In the genomic region with DNA sequence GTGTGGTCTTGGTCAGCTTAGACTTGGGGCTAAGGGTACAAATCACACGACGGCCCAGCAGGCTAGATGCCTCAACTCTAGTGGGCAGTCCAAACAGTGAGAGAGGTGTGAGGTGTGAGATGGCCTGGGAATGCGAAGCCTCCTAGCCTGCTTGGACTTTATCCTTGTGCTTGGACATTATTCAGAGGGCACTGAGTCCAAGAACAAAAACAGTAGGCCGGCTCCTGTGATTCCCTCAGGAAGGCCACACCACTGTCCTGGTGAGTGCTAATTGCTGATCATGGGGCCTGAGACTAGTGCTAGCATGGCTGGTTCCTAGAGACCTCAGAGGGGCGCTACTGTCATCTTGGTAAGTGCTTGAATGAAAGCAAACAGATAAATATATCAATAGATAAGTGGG, we compare ENCODE assay signal across 28 mouse cellular contexts. TPM values are rescaled to one million over a fixed set of nuclear protein-coding genes. Genes with fewer than 3 reads are reported as not detected.
A peak's percentile ranks its signal among the peaks of the same experiment; 100 is the strongest.
DNase-seq lines count a peak whose midpoint lies in the region; ATAC-seq and TF ChIP-seq lines count a peak whose summit lies in the region.
"Had no signal": no experiment of that assay in that cellular context is flagged by ENCODE, and none has a peak within 500 bp of the region (broad histone marks: within the 10 kb centered on the region; RNA-seq: fewer than 3 reads in every experiment).

No protein-coding gene starts in this region.

- peaks cover 14% of the 10 kb centered on the region for H3K4me1 ChIP-seq in kidney, embryonic 14.5 days (ENCODE audit: control insufficient read depth, insufficient read depth, low read length)
- peaks cover 5% of the 10 kb centered on the region; the same call in 1 of the 2 replicates for H3K4me1 ChIP-seq in stomach, postnatal 0 days (replicated peaks; ENCODE audit: control insufficient read depth, insufficient read depth)
- no peaks in the 10 kb centered on the region for H3K4me1 ChIP-seq in forebrain, postnatal 0 days (ENCODE audit: insufficient read depth)
- H3K4me1 ChIP-seq: forebrain, embryonic 15.5 days; megakaryocyte, embryonic 14.5 days had no signal

- 74% methylated on average over 5 of the region's 5 CpGs for WGBS in kidney, embryonic 14.5 days
- 62% methylated on average over 5 of the region's 5 CpGs for WGBS in stomach, postnatal 0 days
- WGBS in forebrain, postnatal 0 days, result 90% methylated on average over 5 of the region's 5 CpGs

- no peaks in the 10 kb centered on the region for H3K36me3 ChIP-seq in kidney, embryonic 14.5 days (ENCODE audit: control insufficient read depth, insufficient read depth, low read length)
- H3K36me3 ChIP-seq in stomach, postnatal 0 days (ENCODE audit: control insufficient read depth, insufficient read depth, low read length), result no peaks in the 10 kb centered on the region
- H3K36me3 ChIP-seq in forebrain, postnatal 0 days (ENCODE audit: insufficient read depth), result no peaks in the 10 kb centered on the region
- H3K36me3 ChIP-seq: embryonic facial prominence, embryonic 10.5 days; forebrain, embryonic 15.5 days; heart, embryonic 13.5 days; hindbrain, embryonic 12.5 days; limb, embryonic 12.5 days had no signal

- TF ChIP-seq EP300 in stomach, postnatal 0 days (optimal IDR thresholded peaks at IDR 0.05), result no peak

- no peak overlapping the region for H3K27ac ChIP-seq in kidney, embryonic 14.5 days (ENCODE audit: low read depth, low read length)
- H3K27ac ChIP-seq in stomach, postnatal 0 days (replicated peaks), result peak overlapping the region; percentile 30; the same call in 1 of the 2 replicates
- H3K27ac ChIP-seq in forebrain, postnatal 0 days (ENCODE audit: low read depth, low read length), result no peak overlapping the region
- H3K27ac ChIP-seq: embryonic facial prominence, embryonic 10.5 days; forebrain, embryonic 15.5 days; heart, adult 2 months; heart, embryonic 13.5 days; hindbrain, embryonic 12.5 days; limb, embryonic 12.5 days had no signal

- DNase-seq in kidney, adult 11 months, result peak; percentile 89
- DNase-seq in kidney, adult 8-10 months, result peak; percentile 87 to 91
- DNase-seq in kidney, postnatal 14 days, result peak; percentile 78
- no peak for DNase-seq in stomach, postnatal 0 days (ENCODE audit: low spot score)
- DNase-seq in forebrain, postnatal 0 days, result no peak
- DNase-seq in adrenal gland, postnatal 36 days, result no peak
- DNase-seq: adrenal gland, postnatal 25 days; cerebellum, adult 11 months; cerebellum, postnatal 10 days; gastrocnemius, postnatal 14 days; heart, adult 2 months; lung, adult 18-20 months; lung, postnatal 14 days; thymus, postnatal 14 days had no signal

- H3K9ac ChIP-seq in kidney, embryonic 14.5 days (ENCODE audit: low read depth, low read length), result no peak overlapping the region
- H3K9ac ChIP-seq in stomach, postnatal 0 days (ENCODE audit: low read length), result no peak overlapping the region
- no peak overlapping the region for H3K9ac ChIP-seq in forebrain, postnatal 0 days
- H3K9ac ChIP-seq: forebrain, embryonic 15.5 days; heart, embryonic 13.5 days; hindbrain, embryonic 12.5 days; limb, embryonic 12.5 days had no signal

- H3K4me3 ChIP-seq in kidney, embryonic 14.5 days (ENCODE audit: low read length), result no peak overlapping the region
- H3K4me3 ChIP-seq in stomach, postnatal 0 days (ENCODE audit: low read depth, low read length), result no peak overlapping the region
- no peak overlapping the region for H3K4me3 ChIP-seq in forebrain, postnatal 0 days (ENCODE audit: low read depth, low read length)
- H3K4me3 ChIP-seq: embryonic facial prominence, embryonic 10.5 days; forebrain, embryonic 15.5 days; heart, adult 2 months; heart, embryonic 13.5 days; hindbrain, embryonic 12.5 days; limb, embryonic 12.5 days; megakaryocyte, embryonic 14.5 days; myocyte had no signal

- no peak for ATAC-seq in kidney, embryonic 14.5 days (ENCODE audit: low FRiP score, low TSS enrichment)
- ATAC-seq in stomach, postnatal 0 days (ENCODE audit: low FRiP score, low TSS enrichment), result 0 out of 2 replicates have a peak, but pooled peaks have one; percentile 7
- no peak for ATAC-seq in granulocyte monocyte progenitor cell, adult 5-6 weeks (replicated peaks; ENCODE audit: poor library complexity, severe bottlenecking)
- no peak for ATAC-seq in forebrain, postnatal 0 days
- ATAC-seq: forebrain, embryonic 15.5 days; midbrain, embryonic 16.5 days had no signal

- no peaks in the 10 kb centered on the region for H3K9me3 ChIP-seq in kidney, embryonic 14.5 days (ENCODE audit: control insufficient read depth, low read length)
- H3K9me3 ChIP-seq in stomach, postnatal 0 days (ENCODE audit: control insufficient read depth, low read length), result no peaks in the 10 kb centered on the region
- no peaks in the 10 kb centered on the region for H3K9me3 ChIP-seq in forebrain, postnatal 0 days (ENCODE audit: low read length)
- H3K9me3 ChIP-seq: embryonic facial prominence, embryonic 10.5 days; forebrain, embryonic 15.5 days; heart, embryonic 13.5 days; hindbrain, embryonic 12.5 days; limb, embryonic 12.5 days; megakaryocyte, embryonic 14.5 days had no signal

- TF ChIP-seq CTCF in stomach, postnatal 0 days (IDR thresholded peaks at IDR 0.05; ENCODE audit: low read depth), result 0 out of 2 replicates have a peak, but pooled peaks have one; percentile 9
- no peak for TF ChIP-seq CTCF in forebrain, postnatal 0 days (IDR thresholded peaks at IDR 0.05; ENCODE audit: low read depth)

- no peak overlapping the region for H3K4me2 ChIP-seq in kidney, embryonic 14.5 days (replicated peaks; ENCODE audit: low read depth, low read length)
- H3K4me2 ChIP-seq in stomach, postnatal 0 days (replicated peaks; ENCODE audit: low read depth), result no peak overlapping the region
- no peak overlapping the region for H3K4me2 ChIP-seq in forebrain, postnatal 0 days (ENCODE audit: low read depth)
- H3K4me2 ChIP-seq: forebrain, embryonic 15.5 days; heart, embryonic 13.5 days; hindbrain, embryonic 12.5 days; limb, embryonic 12.5 days; liver, embryonic 11.5 days had no signal

- no peaks in the 10 kb centered on the region for H3K27me3 ChIP-seq in kidney, embryonic 14.5 days (ENCODE audit: control insufficient read depth, insufficient read depth, low read length)
- H3K27me3 ChIP-seq in stomach, postnatal 0 days (ENCODE audit: control insufficient read depth, insufficient read depth, low read length), result no peaks in the 10 kb centered on the region
- H3K27me3 ChIP-seq in forebrain, postnatal 0 days (ENCODE audit: insufficient read depth, low read length), result no peaks in the 10 kb centered on the region
- H3K27me3 ChIP-seq: forebrain, embryonic 15.5 days; heart, embryonic 13.5 days; hindbrain, embryonic 12.5 days; limb, embryonic 12.5 days had no signal

RNA-seq across cellular contexts. Expression of a gene that starts 15.4 kb away (rescaled TPM):
- 3.6 and 6.1 TPM in 2 replicates for polyA plus RNA-seq in kidney, embryonic 14.5 days (2014; fragmentation: Nextera tagmentation; extraction: Ambion mirVana)
- 5.8 and 5.9 TPM in 2 replicates for polyA plus RNA-seq in stomach, postnatal 0 days (2015; fragmentation: Nextera tagmentation; extraction: Ambion mirVana)
- not detected in 2 replicates for total RNA-seq in granulocyte monocyte progenitor cell, adult 5-6 weeks (2014; fragmentation: Nextera tagmentation)
- total RNA-seq in granulocyte monocyte progenitor cell, adult 5-6 weeks (2017), result not detected in 2 replicates
- 62.8 and 65.6 TPM in 2 replicates for total RNA-seq in forebrain, postnatal 0 days (2014; rRNA removed)
- 7.5 and 9.9 TPM in 2 replicates for polyA plus RNA-seq in forebrain, postnatal 0 days (2015; fragmentation: Nextera tagmentation; extraction: Ambion mirVana)
- total RNA-seq in adrenal gland, postnatal 36 days (2021), result 10 to 100 TPM in 1 of 2 experiments, 1 to 10 TPM in 1; 7.0 to 10.3 TPM

RNA-seq across cellular contexts. Expression of a gene that starts 44.9 kb away (rescaled TPM):
- 20.4 and 37.0 TPM in 2 replicates for polyA plus RNA-seq in kidney, embryonic 14.5 days (2014; fragmentation: Nextera tagmentation; extraction: Ambion mirVana)
- polyA plus RNA-seq in stomach, postnatal 0 days (2015; fragmentation: Nextera tagmentation; extraction: Ambion mirVana), result 12.6 TPM in 2 replicates
- 20.3 and 31.4 TPM in 2 replicates for total RNA-seq in granulocyte monocyte progenitor cell, adult 5-6 weeks (2014; fragmentation: Nextera tagmentation)
- 19.2 and 20.8 TPM in 2 replicates for total RNA-seq in granulocyte monocyte progenitor cell, adult 5-6 weeks (2017)
- total RNA-seq in forebrain, postnatal 0 days (2014; rRNA removed), result 28.1 and 37.0 TPM in 2 replicates
- polyA plus RNA-seq in forebrain, postnatal 0 days (2015; fragmentation: Nextera tagmentation; extraction: Ambion mirVana), result 13.5 and 20.0 TPM in 2 replicates
- 10 to 100 TPM; 44.7 to 49.2 TPM for total RNA-seq in adrenal gland, postnatal 36 days (2021)

RNA-seq across cellular contexts. Expression of a gene that starts 46.7 kb away (rescaled TPM):
- polyA plus RNA-seq in kidney, embryonic 14.5 days (2014; fragmentation: Nextera tagmentation; extraction: Ambion mirVana), result not detected in 2 replicates
- not detected in 2 replicates for polyA plus RNA-seq in stomach, postnatal 0 days (2015; fragmentation: Nextera tagmentation; extraction: Ambion mirVana)
- 39.4 TPM in 1 of 2 replicates, not detected in the other for total RNA-seq in granulocyte monocyte progenitor cell, adult 5-6 weeks (2014; fragmentation: Nextera tagmentation)
- total RNA-seq in granulocyte monocyte progenitor cell, adult 5-6 weeks (2017), result not detected in 2 replicates
- total RNA-seq in forebrain, postnatal 0 days (2014; rRNA removed), result not detected in 2 replicates
- polyA plus RNA-seq in forebrain, postnatal 0 days (2015; fragmentation: Nextera tagmentation; extraction: Ambion mirVana), result not detected in 2 replicates
- total RNA-seq in adrenal gland, postnatal 36 days (2021), result 10 to 100 TPM; 13.7 to 16.1 TPM
- polyA plus RNA-seq: cortical plate, adult 2 months; embryonic facial prominence, embryonic 10.5 days; heart, adult 2 months; heart, embryonic 13.5 days; hindbrain, embryonic 12.5 days; liver, embryonic 11.5 days; myocyte; neural tube, embryonic 14.5 days; testis, adult 2 months had no signal

RNA-seq across cellular contexts. Expression of a gene that starts 56.0 kb away (rescaled TPM):
- polyA plus RNA-seq in kidney, embryonic 14.5 days (2014; fragmentation: Nextera tagmentation; extraction: Ambion mirVana), result 25.3 and 35.2 TPM in 2 replicates
- 16.3 and 16.5 TPM in 2 replicates for polyA plus RNA-seq in stomach, postnatal 0 days (2015; fragmentation: Nextera tagmentation; extraction: Ambion mirVana)
- total RNA-seq in granulocyte monocyte progenitor cell, adult 5-6 weeks (2014; fragmentation: Nextera tagmentation), result 15.0 and 22.3 TPM in 2 replicates
- total RNA-seq in granulocyte monocyte progenitor cell, adult 5-6 weeks (2017), result 13.0 and 21.3 TPM in 2 replicates
- 48.8 and 52.1 TPM in 2 replicates for total RNA-seq in forebrain, postnatal 0 days (2014; rRNA removed)
- polyA plus RNA-seq in forebrain, postnatal 0 days (2015; fragmentation: Nextera tagmentation; extraction: Ambion mirVana), result 21.6 and 25.7 TPM in 2 replicates
- total RNA-seq in adrenal gland, postnatal 36 days (2021), result 10 to 100 TPM; 11.9 to 18.3 TPM

Comparison
In these comparisons a context has a peak if more than half of its experiments do, and no peak if none do; other contexts are left out.
1. DNase-seq: peak in kidney, adult 11 months (single experiment), kidney, adult 8-10 months (2 of 2) and kidney, postnatal 14 days (single experiment); none in stomach, postnatal 0 days (single experiment), forebrain, postnatal 0 days (single experiment) and adrenal gland, postnatal 36 days (0 of 2).
2. RNA of a gene that starts 15.4 kb away (total RNA-seq): 62.8 to 65.6 TPM in forebrain, postnatal 0 days and 7.0 to 10.3 TPM in adrenal gland, postnatal 36 days; not detected in granulocyte monocyte progenitor cell, adult 5-6 weeks; every median in the first group is over 4 times any median in the second.